Mouse (Mus musculus) thymus, adult 18-20 months (tissue): ENCODE measurements around the gene Gbgt1.

Experiments
- DNase-seq, 2 experiments: peaks; one replicate each; pipeline ENCODE4 v3.0.0; 2022; ENCODE audit warnings: mixed read lengths in 2 of 2

The Gbgt1 gene

DNA sequence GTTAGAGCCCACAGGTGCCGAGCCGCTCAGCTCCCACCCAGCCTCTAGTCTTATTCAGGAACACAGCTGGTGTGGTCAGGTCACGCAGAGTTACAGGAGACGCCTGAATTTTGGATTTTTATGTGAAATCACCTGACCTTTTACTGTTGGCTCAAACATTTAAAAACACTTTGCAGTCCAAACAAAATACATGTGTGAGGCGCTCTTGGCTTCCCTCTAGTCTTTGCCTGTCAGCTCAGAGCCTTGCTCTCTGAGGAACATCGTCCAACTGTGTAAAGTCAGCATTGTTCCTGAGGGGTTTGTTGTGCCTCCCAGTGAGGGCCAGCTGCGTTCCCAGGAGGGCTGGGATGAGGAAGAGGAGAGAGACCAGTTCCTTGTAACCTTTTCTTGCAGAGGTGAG, 33.6 kb downstream of the Gbgt1 start:
- DNase-seq = no peak

DNA sequence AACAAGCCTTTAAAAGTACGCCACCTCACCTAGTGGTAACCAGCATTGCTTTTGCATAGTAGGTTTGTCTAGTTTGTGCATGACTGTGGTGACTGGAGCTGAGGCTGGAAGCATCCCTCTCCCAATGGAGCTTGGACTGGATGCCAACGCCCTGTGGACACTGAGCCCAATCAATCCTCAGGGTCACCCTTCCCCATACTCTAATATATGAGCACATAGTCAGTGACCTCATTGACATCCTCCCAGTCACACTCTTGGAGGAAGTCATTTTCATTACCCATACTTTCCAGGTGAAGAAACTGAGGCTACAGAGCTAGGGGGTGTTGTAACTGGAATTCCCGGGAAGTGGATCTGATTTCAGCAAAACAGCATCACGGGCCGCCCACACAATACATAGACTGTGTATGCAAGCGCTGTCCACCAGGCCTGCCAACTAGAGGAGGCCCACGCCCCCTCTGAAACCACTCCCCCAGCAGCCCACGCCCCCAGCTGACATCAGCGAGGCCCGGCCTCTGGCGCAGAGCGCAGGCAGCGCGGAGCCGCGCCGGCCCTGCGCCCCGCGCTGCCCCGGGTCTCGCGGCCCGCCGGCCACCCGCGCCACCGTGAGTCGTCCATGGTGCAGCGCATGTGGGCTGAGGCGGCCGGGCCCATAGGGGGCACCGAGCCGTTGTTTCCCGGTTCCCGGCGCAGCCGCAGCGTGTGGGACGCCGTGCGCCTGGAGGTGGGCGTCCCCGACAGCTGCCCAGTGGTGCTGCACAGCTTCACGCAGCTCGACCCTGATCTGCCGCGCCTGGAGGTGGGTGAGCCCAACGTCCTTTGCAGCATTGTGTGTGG, 36.5 kb downstream of the Gbgt1 start:
- peak; percentile 48 to 63 for DNase-seq

DNA sequence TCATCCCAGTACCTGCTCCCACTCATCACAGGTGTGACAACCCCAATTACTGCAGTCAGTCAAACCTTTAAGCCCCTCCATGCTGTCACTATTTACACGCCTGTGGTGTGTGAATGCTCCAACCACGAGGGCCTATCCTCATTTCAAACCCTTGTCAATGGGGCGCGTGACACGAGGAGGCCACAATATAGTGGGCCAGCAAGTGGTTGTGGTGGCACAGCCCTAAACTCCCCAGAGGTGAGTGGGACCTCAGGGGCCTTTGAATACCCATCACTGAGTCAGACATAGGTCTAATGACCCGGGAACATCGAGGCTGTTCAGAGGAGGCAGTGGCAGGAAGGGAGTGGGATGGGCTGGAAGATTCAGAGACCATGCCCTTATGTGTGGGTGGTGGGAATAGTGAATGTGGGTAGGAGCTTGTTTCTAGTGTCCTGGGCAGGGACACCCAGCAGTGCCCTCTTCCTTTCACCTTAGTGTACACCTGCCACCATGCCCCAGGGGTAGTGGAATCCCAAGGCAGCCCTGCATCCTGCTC, 37.3 kb downstream of the Gbgt1 start:
- no peak for DNase-seq

DNA sequence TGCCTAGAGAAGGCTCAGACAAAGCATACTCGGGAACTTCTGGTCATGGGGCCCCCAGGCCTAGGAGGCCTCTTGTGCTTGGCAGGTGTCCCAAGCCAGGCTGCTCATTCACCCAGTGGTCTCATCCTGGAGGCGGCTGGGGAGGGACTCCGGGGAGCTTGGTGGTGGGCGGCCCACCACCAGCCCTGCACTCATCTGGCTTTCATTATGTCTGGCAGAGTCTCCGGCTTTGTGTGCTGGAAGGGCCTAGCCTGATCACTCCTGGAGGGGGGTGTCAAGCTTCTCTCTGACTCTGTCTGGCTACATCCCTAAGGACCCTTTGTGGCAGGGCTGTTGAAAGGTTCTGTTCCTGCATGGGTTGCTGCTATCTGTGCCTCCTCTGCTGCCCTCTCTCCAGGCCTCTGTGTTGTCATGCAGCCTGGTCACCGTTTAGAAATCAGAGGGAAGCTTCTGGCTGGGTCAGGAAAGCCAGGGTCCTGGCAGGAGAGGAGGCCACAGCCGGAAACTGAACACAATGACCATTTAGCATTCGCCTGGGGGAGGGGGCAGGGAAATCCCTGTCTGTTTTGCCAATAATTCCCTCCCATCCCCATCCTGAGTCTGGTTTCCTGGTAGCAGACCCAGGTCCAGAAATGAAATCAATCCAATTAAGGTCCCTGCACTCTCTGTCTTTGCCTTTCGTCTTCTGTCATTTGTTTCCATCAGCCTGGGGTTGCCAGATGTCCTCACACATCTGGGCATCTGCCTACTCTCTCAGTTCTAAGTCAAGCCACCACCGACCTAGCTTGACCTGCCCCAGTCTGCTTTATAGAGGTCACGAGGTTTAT, 38.0 kb downstream of the Gbgt1 start:
- no peak for DNase-seq

DNA sequence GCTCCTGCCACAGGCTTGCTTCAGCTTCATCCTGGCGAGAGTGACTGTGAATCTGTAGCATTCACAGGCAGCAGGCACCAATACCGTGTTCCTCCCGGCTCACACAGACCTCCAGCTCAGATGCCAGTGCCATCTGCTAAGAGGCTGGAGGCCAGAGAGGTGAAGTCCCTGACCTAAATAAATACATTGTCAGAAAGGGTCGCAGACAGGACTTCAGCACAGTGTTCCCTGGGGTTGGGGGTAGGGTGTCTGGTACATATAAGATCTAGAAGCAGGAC, 38.5 kb downstream of the Gbgt1 start:
- DNase-seq = no peak

DNA sequence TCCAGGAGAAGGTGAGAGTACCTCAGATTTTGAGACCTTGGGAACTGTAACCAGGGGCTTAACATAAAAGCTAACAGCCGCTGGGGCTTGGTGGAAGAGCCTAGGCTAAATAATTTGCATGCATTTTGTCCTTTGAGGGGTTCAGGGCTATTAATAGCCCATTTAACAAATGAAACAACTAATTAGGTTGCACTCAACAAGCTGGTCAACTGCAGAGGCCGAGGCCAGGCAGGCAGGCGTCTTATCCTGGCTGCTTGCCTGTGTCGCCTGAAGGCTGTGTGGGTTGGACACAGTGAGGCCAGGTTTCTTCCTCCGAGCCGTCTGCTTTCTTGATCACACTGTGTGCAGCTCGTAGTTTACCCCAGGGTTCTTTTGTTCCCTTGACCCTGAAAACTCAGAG, 39.0 kb downstream of the Gbgt1 start:
- DNase-seq = no peak

DNA sequence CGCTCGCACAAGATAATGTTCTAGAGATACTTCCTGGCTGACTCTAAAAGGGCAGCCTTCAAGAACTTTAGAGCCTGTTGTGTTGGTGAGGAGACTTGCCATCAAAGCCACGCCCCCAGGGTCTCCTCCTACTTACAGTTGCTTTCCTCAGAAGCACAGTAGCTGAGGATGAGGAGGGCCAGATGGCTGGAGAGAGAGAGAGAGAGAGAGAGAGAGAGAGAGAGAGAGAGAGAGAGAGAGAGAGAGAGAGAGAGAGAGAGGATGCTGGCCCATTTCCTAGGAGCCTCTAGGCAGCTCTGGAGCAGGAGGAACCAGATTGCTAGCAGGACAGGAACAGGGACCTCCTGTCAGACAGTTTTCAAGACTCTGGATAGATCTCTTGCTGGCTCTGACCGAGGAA, 39.5 kb downstream of the Gbgt1 start:
- DNase-seq = no peak

DNA sequence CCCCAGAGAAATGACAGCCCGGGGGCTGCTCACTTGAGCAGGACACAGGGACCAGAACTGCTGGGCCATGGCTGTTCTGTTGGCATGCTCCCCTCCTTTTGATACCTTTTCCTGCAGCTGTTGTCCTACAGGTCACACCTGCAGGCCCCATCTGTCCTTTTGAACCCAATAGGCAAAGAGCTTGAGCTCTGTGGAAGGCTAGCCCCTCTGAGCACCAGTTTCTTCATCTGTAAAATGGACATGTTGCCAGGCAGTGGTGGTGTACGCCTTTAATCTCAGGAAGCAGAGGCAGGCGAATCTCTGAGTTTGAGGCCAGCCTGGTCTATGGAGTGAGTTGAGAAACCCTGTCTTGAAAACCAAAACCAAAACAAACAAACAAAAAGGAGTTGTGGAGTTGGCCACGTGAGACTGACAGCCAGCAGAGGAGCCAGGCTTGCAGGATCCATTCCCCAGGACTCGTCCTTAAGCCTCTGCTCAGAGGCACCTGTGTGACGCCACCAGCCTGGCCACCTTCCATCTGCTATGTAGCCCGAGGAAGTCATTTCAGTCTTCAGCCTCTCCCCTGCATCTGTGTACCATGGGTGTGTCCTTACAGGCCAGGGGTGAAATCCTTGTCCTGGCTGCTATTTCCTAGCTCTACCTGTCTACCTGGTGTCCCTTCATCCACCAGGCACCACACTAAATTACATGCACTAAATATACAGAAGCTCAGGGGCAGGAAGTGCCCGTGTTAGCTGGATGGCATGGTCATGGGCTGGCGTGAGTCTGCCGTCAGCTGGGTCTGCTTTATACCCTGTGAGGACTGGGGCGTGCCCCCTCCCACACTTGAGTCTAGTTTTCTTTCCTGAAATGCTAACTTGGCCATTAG, 40.3 kb downstream of the Gbgt1 start:
- DNase-seq = no peak

DNA sequence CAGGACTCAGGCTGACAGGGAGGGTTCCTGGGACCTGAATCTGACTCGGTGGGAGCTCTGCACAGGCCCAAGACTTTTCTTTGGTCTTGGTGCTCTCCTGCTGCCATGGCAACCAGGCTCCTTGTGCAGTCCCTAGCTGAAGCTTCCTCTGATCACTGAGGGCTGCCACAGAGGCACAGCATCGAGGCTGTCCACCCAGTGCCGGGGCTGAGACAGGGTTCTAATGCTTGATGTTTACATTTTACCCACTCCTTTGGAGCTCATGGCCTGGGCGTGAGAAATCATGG, 40.9 kb downstream of the Gbgt1 start:
- no peak for DNase-seq

DNA sequence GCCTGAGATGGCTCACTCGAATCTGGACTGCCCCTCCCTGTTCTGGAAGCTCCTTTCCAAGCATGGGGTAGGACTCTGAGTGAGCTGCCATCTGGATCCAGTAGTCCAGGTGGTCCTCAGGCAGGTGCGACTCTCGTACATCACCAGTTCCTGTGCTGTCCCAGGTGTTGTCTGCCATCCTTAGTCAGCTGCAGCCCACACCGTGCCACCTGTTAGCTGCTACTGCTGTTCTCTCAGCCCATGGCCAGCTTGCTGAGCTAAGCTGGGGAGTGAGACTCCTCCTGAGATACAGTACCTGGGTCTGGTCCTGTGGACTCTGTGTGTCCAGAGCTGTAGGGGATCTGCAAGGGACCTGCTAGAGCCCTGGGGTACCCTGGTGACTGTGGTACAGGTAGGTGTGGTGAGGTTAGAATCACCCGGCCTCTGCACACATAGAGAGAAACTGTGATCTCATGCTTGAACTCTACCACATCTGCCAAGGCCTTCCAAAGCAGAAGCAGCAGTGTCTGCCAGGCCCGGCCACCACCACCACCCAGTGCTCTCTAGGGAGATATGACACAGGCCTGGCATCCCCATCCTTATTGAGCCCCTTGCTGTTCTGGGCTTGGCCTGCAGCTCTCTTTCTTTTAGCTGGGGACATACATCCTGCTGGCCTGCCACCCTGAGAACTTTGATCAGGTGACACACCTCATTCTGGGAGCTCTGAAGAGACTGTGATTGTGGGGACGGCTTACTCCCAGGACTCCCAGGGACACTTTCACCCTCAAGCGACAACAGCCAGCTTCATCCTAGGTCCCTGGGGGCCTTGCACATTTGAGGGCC, 41.5 kb downstream of the Gbgt1 start:
- DNase-seq = no peak

DNA sequence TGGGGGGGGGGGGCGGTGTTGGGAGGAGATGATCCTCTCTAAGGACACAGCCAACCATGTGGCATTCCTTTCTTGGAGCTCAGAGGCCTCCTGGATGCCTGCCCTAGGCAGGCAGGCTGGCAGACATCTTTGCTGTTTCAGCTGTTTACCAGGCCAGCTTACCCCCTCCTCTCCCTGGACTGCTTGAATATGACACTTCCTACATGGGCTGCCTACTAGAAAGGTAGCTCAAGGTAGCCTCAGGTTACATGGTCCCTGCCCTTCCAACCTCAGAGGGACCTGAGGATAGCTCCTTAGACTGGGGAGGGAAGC, 42.1 kb downstream of the Gbgt1 start:
- no peak for DNase-seq

DNA sequence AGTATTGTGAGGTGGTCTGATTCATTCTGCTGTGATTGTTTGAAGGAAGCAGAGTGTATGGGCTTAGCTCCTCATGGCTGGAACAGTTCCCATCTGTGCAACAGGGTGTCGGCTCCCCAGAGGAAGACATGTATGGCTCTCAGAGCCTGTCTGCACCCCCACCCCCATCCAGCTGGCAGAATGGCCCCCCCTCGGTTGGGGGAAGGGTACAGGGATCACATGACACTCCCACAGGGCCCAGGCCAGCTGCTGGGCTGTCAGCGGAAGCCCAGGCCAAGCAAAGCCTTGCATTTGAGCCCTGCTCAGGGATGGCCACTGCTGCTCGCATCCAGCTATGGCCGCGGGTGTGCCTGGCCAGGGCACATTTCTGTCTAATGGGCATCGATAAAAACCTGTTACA, 42.5 kb downstream of the Gbgt1 start:
- no peak for DNase-seq

DNA sequence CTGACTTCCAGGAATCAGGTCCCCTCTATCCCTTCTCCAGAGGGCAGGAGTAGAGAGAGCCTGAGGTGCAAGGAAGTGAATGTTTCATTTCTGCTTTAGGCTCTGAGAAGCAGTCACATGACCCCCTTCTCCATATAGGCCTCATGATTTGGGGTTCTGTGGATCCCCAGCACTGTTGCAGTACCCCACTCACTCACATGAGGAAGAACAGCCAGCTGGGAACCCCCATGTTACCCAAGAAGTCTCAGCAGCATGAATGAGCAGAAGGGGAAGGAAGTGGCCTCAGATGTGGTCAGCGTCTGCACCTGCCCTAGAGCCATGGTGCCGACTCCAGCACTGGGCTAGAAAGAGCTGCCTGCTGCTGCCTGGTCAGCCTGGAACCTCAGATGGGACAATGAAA, 43.3 kb downstream of the Gbgt1 start:
- peak in 1 of 2 experiments; percentile 59 for DNase-seq

DNA sequence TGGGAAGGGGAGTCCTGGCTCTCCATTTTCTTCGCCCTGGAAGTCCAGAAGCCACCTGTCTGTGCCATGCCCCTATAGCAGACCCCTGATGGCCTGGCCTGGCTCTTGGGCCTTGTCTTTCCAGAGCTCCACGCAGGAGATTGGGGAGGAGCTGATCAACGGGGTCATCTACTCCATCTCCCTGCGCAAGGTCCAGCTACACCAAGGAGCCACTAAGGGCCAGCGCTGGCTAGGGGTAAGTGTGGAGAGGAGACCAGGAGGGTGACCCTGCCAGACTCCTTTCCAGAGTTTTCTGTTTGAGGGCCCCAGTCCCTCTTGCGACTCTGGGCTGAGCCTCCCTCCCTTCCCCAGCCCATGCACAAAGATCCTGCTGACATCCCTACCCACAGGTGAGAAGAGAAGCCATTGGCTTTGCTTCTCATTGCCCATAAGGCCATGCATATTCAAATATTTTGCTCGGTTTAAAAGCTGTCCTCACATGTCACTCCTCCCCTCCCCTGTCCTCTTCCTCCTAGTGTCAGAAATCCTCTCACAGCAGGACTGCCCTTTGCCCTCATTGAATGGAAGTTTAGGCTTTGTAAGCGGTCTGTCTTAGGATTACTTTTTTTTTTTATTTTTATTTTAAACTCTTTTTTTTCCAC, 44.0 kb downstream of the Gbgt1 start:
- no peak for DNase-seq

DNA sequence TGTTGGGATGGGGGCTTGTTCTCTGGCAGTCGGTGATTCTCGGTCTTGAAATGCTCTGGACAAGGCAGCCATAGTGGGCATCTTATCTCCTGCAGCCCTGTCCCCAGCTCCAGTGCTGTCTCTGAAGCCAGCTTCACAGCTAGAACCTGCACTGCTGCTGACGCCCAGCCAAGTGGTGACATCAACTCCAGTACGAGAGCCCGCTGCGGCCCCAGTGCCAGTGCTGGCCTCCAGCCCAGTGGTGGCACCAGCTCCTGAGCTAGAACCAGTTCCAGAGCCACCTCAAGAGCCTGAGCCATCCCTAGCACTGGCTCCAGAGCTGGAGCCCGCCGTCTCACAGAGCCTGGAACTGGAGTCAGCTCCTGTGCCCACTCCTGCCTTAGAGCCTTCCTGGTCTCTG, 47.2 kb downstream of the Gbgt1 start:
- DNase-seq = no peak

DNA sequence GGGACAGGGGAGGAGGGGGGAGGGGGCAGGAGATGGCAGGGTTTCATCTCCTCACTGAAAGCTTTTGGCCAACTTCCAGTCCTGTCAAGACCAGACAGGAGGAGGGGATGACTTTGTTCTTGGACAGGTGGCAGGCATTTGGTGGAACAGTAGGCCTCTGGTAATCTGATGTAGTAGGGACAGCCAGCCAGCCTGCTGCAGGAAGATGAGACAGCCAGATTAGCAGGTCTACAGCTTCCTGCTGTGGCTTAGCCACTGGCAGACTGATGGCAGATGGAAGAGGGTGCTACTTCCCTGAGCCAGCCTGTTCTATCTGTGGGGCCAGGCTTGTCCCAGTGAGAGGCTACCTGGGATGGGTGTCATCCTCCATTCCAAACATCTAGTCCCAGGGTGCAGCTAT, 49.3 kb downstream of the Gbgt1 start:
- no peak for DNase-seq

DNA sequence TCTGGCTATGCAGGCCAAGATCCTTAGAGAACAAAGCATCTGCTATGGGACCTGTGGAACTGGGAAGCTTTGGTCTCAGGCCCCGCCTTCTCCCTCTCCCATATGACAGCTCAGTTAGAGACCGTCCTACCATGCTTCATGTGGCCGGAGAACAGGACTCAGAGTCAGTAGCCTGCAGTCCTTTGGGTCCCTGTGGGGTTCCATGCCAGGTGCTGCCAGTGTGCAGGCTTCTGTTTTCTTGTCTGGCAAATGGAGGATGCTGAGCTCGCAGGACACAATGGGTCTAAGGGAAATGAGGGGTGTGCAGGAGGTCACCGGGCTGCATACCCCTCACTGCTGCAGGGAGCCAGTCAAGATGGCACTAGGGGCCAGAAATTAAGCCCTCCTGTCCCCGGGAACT, 49.9 kb downstream of the Gbgt1 start:
- no peak for DNase-seq

DNA sequence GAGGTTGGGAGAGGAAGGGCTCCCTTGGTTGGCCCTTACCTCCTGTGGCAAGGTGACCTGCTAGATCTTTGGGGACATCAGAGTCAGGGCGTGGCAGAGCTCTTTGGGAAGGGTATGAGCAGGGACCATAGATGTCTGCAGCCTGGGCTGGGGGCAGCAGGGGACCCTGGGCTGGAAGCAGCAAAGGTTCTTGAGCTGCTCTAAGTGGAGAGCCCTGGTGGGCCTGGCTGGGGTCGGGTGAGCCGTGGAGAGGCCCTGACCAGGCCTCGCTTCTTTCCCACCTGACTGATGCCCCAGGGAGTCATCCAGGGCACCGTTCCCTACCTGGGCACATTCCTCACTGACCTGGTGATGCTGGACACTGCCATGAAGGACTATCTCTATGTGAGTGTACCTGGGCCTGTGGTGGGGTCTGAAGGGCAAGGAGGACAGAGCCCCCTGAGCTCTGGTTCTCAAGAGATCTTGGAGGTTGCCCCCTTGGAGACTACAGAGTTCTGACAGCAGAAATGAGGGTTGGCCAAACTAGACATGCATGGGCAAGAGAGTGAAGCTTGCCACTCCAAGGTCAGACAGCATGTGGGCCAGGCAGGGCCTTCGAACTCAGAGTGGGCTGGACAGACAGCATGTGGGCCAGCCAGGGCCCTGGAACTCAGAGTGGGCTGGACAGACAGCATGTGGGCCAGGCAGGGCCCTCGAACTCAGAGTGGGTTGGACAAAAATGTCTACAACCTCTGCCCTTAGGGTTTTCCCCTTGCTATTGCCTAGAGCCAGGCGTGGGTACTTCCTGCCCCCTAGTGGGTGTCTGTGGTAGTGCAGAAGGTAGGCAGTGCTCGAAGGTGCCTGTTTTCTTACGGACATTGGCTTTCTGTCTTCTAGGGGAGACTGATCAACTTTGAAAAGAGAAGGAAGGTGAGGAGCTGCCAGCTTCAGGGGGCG, 50.8 kb downstream of the Gbgt1 start:
- DNase-seq = peak; percentile 55 to 62

DNA sequence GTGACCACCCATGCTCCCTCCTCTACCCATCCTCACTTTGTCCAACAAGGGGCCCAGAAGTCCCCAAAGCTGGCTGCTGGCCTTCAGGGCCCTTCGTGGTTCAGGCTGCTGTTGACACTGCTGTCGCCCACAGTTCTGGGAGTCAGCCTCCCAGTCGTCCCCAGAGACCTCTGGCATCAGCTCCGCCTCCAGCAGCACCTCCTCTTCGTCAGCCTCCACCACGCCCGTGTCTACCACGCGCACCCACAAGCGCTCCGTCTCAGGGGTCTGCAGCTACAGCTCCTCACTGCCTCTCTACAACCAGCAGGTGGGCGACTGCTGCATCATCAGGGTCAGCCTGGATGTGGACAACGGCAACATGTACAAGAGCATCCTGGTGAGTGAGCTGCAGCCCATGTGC, 52.5 kb downstream of the Gbgt1 start:
- DNase-seq = no peak

DNA sequence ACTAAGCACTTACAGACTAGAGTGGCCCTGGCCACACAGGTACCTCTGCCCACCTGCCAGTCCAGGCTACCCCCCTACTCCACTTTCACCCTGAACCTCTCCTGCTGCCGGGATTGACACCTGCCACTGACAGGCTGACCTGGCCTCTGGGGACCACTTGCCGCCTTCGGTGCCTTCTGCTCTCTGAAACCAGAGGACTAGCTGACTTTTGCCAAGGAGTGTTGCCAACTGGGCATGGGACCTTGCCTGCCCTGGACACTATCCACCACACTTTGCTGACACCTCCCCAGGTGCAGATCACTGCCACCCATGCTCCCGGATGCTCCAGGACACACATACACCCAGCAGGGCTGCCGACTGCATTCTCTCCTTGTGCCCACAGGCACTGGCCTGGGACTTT, 55.6 kb downstream of the Gbgt1 start:
- DNase-seq = no peak
